Mouse (Mus musculus): ENCODE results near the gene Ms4a2. TPM values are rescaled to one million over a fixed set of nuclear protein-coding genes. Genes with fewer than 3 reads are reported as not detected.

Ms4a2 gene
- total RNA-seq, 2 experiments from 2014 or later: 0.12 to 0.24 TPM

- no peak for DNase-seq
Observed at GRCm38 (mm10) chr19:11589205-11589604, 34.3 kb downstream of the Ms4a2 start.

- DNase-seq: no peak
Observed at GRCm38 (mm10) chr19:11574965-11575364, 48.6 kb downstream of the Ms4a2 start.

Other genes with a start within 250 kb of the Ms4a2 start
- gene Ms4a4a, start 248.2 kb downstream of the Ms4a2 start, total RNA-seq (2021): 1 to 10 TPM; 2.6 to 6.4 TPM
- gene Ms4a4c, start 218.9 kb downstream of the Ms4a2 start, total RNA-seq (2021): 1 to 10 TPM; 1.3 to 1.5 TPM
- gene Ms4a4b, start 180.2 kb downstream of the Ms4a2 start, total RNA-seq (2021): 1 to 10 TPM; 8.4 to 9.8 TPM
- 1 to 10 TPM; 4.7 to 8.4 TPM for gene Ms4a6c, start 154.4 kb downstream of the Ms4a2 start, total RNA-seq (2021)
- gene Gm8369, start 137.8 kb downstream of the Ms4a2 start, total RNA-seq (2021): 1 to 10 TPM in 1 of 2 experiments, under 1 TPM in 1; 1.00 to 1.1 TPM
- gene Ms4a6b, start 107.2 kb downstream of the Ms4a2 start, total RNA-seq (2021): 1 to 10 TPM; 5.0 to 8.3 TPM
- 1 to 10 TPM; 1.1 to 1.5 TPM for gene Ms4a4d, start 86.9 kb downstream of the Ms4a2 start, total RNA-seq (2021)
- 1 to 10 TPM; 2.7 to 3.8 TPM for gene Ms4a6d, start 18.9 kb downstream of the Ms4a2 start, total RNA-seq (2021)
- gene Ms4a3, start 17.1 kb upstream of the Ms4a2 start, total RNA-seq (2021): under 1 TPM in 1 of 2 experiments, not detected in 1; 0.63 TPM
- gene Oosp2, start 36.8 kb upstream of the Ms4a2 start, total RNA-seq (2021): not detected
- gene Oosp1, start 67.4 kb upstream of the Ms4a2 start, total RNA-seq (2021): 1 to 10 TPM in 1 of 2 experiments, not detected in 1; 1.2 TPM
- gene Oosp3, start 73.3 kb upstream of the Ms4a2 start, total RNA-seq (2021): not detected
- not detected for gene Gif, start 123.8 kb upstream of the Ms4a2 start, total RNA-seq (2021)
- 10 to 100 TPM; 71.8 to 74.5 TPM for gene Mrpl16, start 146.7 kb upstream of the Ms4a2 start, total RNA-seq (2021)
- 1 to 10 TPM; 5.8 to 7.3 TPM for gene Stx3, start 195.7 kb upstream of the Ms4a2 start, total RNA-seq (2021)
- not detected for gene Olfr1417, start 215.5 kb upstream of the Ms4a2 start, total RNA-seq (2021)
- gene Olfr1418, start 237.3 kb upstream of the Ms4a2 start, total RNA-seq (2021): not detected